Mouse (Mus musculus) forebrain, embryonic 12.5 days (tissue): ENCODE results near the gene Polr2g. TPM values are rescaled to one million over a fixed set of nuclear protein-coding genes. Genes with fewer than 3 reads are reported as not detected.

Source experiments
- ATAC-seq: fragments of 200-750 bp; cut with Nextera tagmentation; 2 replicates; pipeline ENCODE4 v1.8.0; 2017; ENCODE audit warnings: moderate TSS enrichment; ENCODE audit not compliant: low FRiP score
- H3K27ac ChIP-seq: fragments of 300-500 bp; sonication (generic); 2 replicates; pipeline ENCODE4 v1.5.1; 2016; ENCODE audit warnings: mild to moderate bottlenecking
- H3K27me3 ChIP-seq: fragments of 300-500 bp; sonication (generic); 2 replicates; pipeline ENCODE4 v1.6.1; 2016; ENCODE audit warnings: mild to moderate bottlenecking
- H3K36me3 ChIP-seq: fragments of 300-500 bp; sonication (generic); replicated peaks from 2 replicates; pipeline ENCODE4 v1.6.1; 2016; ENCODE audit warnings: mild to moderate bottlenecking
- H3K4me1 ChIP-seq: fragments of 300-500 bp; sonication (generic); 2 replicates; pipeline ENCODE4 v1.6.1; 2016
- H3K4me2 ChIP-seq: fragments of 300-500 bp; sonication (generic); 2 replicates; pipeline ENCODE4 v1.6.1; 2016; ENCODE audit warnings: mild to moderate bottlenecking, moderate library complexity
- H3K4me3 ChIP-seq: fragments of 300-500 bp; sonication (generic); replicated peaks from 2 replicates; pipeline ENCODE4 v1.5.1; 2016; ENCODE audit warnings: mild to moderate bottlenecking
- H3K9ac ChIP-seq: fragments of 300-500 bp; sonication (generic); 2 replicates; pipeline ENCODE4 v1.6.1; 2016; ENCODE audit warnings: mild to moderate bottlenecking
- H3K9me3 ChIP-seq: fragments of 300-500 bp; sonication (generic); 2 replicates; pipeline ENCODE4 v1.6.1; 2016
- WGBS: fragments of 180-500 bp; shearing (Covaris S2); methylation state at CpG from one replicate; pipeline ENCODE4 v1.1.7; 2016; 5-methylcytosine and 5-hydroxymethylcytosine counted together
- polyA plus RNA-seq: library from polyadenylated mRNA; unstranded; fragments of >200 nt; fragmentation: Nextera tagmentation; extraction: Ambion mirVana; gene quantifications from 2 replicates; pipeline ENCODE4 v1.2.1, GENCODE M21; 2016

Polr2g gene
- polyA plus RNA-seq, 1 experiment from 2014 or later: 161 TPM

DNA sequence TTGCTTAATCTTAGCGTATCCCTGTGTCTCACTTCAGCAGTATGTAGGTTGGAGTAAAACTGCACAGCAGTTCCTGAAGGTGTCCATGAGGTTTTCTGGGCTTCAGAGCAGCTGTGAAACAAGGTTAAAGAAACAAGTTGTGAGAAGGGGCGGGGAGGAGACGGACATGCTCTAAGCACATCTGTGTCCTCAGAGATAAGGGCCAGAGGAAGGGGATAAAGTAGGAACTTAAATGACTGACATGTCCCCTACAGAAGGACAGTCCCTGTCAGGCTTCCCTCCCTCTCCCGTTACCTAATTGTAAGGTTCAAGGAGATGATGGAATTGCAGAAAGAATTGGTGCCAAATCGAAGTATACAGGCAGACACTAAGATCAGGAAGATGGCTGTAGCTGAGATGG lies 25.4 kb downstream of the Polr2g start:
- H3K9ac ChIP-seq: no peak overlapping the region
- H3K4me2 ChIP-seq: peak overlapping the region; percentile 98
- peaks cover 44% of the 10 kb centered on the region for H3K36me3 ChIP-seq
- no peaks in the 10 kb centered on the region for H3K9me3 ChIP-seq
- 0 out of 2 replicates have a peak overlapping the region, but pooled peaks have one; percentile 77 for H3K4me3 ChIP-seq
- peak overlapping the region; percentile 19; the same call in 1 of the 2 replicates for H3K27ac ChIP-seq
- H3K4me1 ChIP-seq: peaks cover 34% of the 10 kb centered on the region
- no peak for ATAC-seq
- no peaks in the 10 kb centered on the region for H3K27me3 ChIP-seq
- 89% methylated on average over 5 of the region's 5 CpGs for WGBS

DNA sequence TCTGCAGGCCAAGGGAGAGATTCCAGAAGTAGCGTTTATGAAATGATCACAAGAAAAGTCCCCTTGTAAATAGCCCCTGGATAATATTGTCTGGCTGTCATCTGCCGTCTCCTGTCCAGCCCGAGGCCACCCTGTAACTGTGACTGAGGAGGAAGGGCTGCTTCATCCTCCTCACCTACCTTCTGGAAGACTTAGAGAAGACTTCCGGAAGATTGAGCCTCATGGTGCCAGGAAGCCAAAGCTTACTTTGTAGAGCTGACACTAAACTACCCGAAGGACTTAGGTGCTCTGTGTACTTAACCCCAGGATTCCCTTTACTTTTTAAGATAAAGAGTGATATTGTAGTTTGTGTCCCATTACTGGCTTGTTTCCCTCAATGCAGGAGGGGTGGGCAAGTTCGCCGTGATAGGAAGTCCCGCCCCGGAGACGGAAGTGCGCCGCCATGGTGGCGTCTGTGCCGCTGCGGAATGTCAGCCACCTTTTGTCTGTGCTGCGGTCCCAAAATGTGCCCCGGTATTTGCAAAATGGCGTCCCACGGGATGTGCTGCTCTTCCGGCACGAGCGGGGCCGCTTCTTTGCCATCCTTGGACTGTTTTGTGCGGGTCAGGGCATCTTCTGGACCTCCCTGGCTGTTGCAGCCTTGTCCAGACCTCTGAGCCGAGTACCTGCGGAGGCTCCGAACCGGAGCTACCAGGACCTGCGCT lies 27.7 kb downstream of the Polr2g start, which contains the start of gene Tmem223:
Gene Tmem223, plus strand, starts transcription at position 430 of the 704 bp plus-strand sequence.
- peaks cover 65% of the 10 kb centered on the region for H3K36me3 ChIP-seq
- H3K27ac ChIP-seq: peak within 1 kb of the TSS; percentile 93
- peak within 1 kb of the TSS; percentile 93 for H3K9ac ChIP-seq
- H3K4me3 ChIP-seq: peak within 1 kb of the TSS; percentile 77
- peaks cover 33% of the 10 kb centered on the region for H3K4me1 ChIP-seq
- H3K4me2 ChIP-seq: peak within 1 kb of the TSS; percentile 70
- H3K9me3 ChIP-seq: peaks cover 2% of the 10 kb centered on the region; the same call in 1 of the 2 replicates
- ATAC-seq: peak; percentile 63
- H3K27me3 ChIP-seq: no peaks in the 10 kb centered on the region
- WGBS: 19% methylated on average over 29 of the region's 29 CpGs

DNA sequence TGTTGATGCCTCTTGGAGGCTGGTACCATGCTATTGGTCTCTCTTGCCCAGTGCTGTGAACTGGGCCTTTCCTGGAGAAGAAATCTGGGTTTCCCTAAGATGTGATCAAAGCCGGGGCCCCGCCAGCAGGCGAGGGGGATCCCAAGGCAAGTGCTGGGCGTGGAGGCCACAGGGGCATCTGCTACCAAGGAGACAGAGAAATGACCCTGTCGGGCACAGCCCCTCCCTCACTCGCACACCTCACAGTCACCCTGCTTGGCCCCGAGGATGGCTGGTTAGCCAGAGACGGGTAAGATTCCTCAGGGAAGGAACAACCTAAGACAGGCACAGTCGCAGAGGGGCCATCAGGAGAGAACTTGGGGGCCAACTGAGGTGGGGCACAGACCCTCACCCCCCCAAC lies 32.8 kb downstream of the Polr2g start:
- no peak overlapping the region for H3K9ac ChIP-seq
- H3K27ac ChIP-seq: no peak overlapping the region
- 0 out of 2 replicates have a peak, but pooled peaks cover 1% of the 10 kb centered on the region for H3K4me1 ChIP-seq
- H3K4me2 ChIP-seq: no peak overlapping the region
- WGBS: over 99% methylated on average over 9 of the region's 9 CpGs
- peaks cover 7% of the 10 kb centered on the region; the same call in 1 of the 2 replicates for H3K9me3 ChIP-seq
- ATAC-seq: no peak
- no peaks in the 10 kb centered on the region for H3K27me3 ChIP-seq
- no peak overlapping the region for H3K4me3 ChIP-seq
- H3K36me3 ChIP-seq: peaks cover 82% of the 10 kb centered on the region

DNA sequence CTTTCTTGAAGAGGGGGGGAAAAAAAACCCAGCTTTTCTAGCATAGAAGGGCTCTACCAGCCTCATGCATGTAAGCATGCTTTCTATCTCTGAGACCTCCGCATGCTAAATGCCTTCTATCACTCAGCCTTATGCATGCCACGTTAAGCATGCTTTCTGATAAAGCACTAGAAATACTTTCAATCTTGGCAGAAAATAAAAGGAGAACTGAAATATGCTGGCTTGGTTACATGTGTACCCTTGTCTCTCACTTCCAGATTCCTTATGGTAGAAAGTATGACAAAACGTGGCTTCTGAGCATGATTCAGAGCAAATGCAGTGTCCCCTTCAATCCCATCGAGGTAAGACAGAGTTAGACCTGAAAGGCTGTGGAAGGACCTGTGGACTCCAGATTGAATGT lies 35.1 kb downstream of the Polr2g start:
- peaks cover 7% of the 10 kb centered on the region; the same call in 1 of the 2 replicates for H3K9me3 ChIP-seq
- peaks cover 62% of the 10 kb centered on the region for H3K36me3 ChIP-seq
- peaks cover 8% of the 10 kb centered on the region for H3K4me1 ChIP-seq
- H3K27ac ChIP-seq: no peak overlapping the region
- WGBS: 91% methylated on average over 4 of the region's 4 CpGs
- no peak overlapping the region for H3K4me3 ChIP-seq
- H3K27me3 ChIP-seq: no peaks in the 10 kb centered on the region
- no peak overlapping the region for H3K4me2 ChIP-seq
- no peak for ATAC-seq
- no peak overlapping the region for H3K9ac ChIP-seq

DNA sequence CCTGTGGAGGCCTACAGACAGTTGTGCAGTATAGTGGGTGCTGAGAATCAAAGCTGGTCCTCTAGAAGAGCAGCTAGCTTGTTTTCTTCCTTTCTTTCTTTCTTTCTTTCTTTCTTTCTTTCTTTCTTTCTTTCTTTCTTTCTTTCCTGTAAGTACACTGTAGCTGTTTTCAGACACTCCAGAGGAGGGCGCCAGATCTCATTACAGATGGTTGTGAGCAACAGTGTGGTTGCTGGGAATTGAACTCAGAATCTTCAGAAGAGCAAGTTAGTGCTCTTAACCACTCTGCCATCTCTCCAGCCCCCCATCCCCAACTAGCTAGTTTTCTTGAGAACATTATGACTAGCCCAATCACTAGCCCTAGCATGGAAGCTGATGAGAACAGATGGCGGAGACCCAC lies 37.6 kb downstream of the Polr2g start:
- H3K9ac ChIP-seq: no peak overlapping the region
- no peaks in the 10 kb centered on the region for H3K27me3 ChIP-seq
- peaks cover 23% of the 10 kb centered on the region for H3K4me1 ChIP-seq
- WGBS: 95% methylated on average over 2 of the region's 2 CpGs
- no peak overlapping the region for H3K4me2 ChIP-seq
- H3K27ac ChIP-seq: no peak overlapping the region
- peaks cover 37% of the 10 kb centered on the region for H3K36me3 ChIP-seq
- no peak overlapping the region for H3K4me3 ChIP-seq
- no peak for ATAC-seq
- peaks cover 6% of the 10 kb centered on the region; the same call in 1 of the 2 replicates for H3K9me3 ChIP-seq

DNA sequence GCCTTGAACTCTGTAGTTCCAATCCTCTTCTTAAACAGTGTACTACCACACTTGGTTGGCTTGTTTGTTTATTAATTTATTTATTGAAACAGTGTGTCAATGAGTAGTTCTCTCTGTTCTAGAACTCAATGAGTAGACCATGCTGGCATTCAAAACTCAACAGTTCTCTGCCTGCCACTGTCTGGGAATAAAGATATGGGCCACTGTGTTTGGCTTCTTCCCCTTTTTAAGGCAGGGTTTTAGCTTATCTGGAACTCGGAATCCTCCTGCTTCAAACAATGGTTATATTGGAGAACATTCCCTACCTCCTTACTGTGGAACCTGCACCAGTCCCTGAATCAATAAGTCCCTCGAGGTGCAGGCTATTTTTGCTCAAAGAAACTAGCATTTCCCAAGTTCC lies 39.5 kb downstream of the Polr2g start:
- H3K4me3 ChIP-seq: no peak overlapping the region
- no peak overlapping the region for H3K9ac ChIP-seq
- no peak overlapping the region for H3K4me2 ChIP-seq
- WGBS: 93% methylated on average over 2 of the region's 2 CpGs
- H3K27me3 ChIP-seq: no peaks in the 10 kb centered on the region
- peaks cover 25% of the 10 kb centered on the region for H3K4me1 ChIP-seq
- no peak overlapping the region for H3K27ac ChIP-seq
- ATAC-seq: no peak
- H3K36me3 ChIP-seq: peaks cover 33% of the 10 kb centered on the region
- no peaks in the 10 kb centered on the region for H3K9me3 ChIP-seq

DNA sequence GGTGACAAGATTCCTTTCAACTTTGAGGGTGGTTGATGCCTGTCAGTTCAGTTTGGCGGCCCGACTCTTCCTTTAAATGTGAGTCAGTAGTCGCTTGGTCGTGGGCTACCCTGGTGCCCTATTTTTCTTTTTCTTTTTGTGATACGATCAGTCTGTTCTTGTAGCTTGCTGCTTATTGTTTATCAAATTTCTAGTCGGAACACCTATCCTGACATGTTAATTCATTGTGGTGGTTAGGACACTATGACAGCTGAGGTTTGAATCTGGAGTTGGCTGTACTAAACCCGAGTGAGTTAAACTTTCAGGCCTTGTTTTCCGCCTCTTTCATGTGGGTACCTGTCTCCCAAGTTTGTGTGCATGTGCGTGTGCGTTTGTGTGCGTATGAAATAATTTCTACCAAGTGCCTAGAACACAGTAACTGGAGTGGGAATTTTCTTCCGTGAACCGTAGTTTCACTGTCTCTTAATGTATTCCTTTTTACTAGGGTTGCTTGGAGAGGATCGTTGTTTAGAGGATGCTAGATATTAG lies 40.8 kb downstream of the Polr2g start:
- H3K36me3 ChIP-seq: peaks cover 22% of the 10 kb centered on the region
- peak overlapping the region; percentile 96 for H3K9ac ChIP-seq
- ATAC-seq: no peak

DNA sequence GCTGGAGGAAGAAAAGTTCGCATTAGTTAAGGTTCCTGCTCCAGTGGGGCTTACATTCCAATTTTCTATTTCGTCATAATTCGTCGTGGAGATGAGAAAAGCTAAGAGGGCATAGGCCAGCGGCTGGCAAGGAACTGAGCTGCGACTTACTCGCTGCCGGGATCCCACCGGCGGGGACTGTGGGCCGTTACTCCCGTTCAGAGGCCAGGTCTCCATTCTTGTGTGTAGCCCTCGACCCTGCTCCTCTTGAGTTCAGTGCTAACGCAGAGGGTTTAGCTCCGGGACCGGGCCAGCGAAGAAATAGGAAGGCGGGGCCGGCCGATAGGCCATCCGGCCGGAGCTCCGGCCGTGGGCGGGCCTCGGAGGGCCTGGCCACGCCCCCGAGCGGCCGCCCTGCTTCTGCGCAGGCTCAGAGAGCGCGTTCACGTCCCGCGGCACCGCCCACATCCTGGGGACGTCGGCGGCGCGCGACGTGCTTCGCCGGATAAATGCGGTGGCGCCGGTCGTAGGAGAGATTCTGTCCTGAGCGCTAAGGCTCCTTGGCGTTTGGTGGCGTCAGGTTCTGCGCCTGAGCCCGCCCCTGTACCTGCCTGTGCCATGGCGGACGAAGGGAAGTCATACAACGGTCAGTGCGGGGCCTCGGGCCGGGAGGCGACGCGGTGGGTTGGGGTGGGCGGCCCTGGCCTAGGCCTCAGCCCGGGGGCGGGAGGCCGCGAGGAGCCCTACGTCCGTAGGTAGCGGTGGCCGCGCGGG lies 41.6 kb downstream of the Polr2g start, which contains the start of gene Nxf1:
Gene Nxf1, plus strand, starts transcription at position 439 of the 753 bp plus-strand sequence.
- H3K36me3 ChIP-seq: peaks cover 25% of the 10 kb centered on the region
- H3K27ac ChIP-seq: peak within 1 kb of the TSS; percentile 88
- peak within 1 kb of the TSS; percentile 96 for H3K9ac ChIP-seq
- WGBS: under 1% methylated on average over 72 of the region's 75 CpGs
- no peaks in the 10 kb centered on the region for H3K9me3 ChIP-seq
- peaks cover 25% of the 10 kb centered on the region for H3K4me1 ChIP-seq
- ATAC-seq: peak; percentile 96
- H3K4me3 ChIP-seq: peak within 1 kb of the TSS; percentile 83
- peak within 1 kb of the TSS; percentile 68 for H3K4me2 ChIP-seq
- no peaks in the 10 kb centered on the region for H3K27me3 ChIP-seq

More for the DNA sequence above, 40.8 kb downstream of the Polr2g start:
- no peaks in the 10 kb centered on the region for H3K9me3 ChIP-seq
- H3K4me2 ChIP-seq: peak overlapping the region; percentile 68
- WGBS: 8% methylated on average over 14 of the region's 14 CpGs
- peak overlapping the region; percentile 83 for H3K4me3 ChIP-seq
- H3K27me3 ChIP-seq: no peaks in the 10 kb centered on the region
- H3K4me1 ChIP-seq: peaks cover 25% of the 10 kb centered on the region
- peak overlapping the region; percentile 88 for H3K27ac ChIP-seq

DNA sequence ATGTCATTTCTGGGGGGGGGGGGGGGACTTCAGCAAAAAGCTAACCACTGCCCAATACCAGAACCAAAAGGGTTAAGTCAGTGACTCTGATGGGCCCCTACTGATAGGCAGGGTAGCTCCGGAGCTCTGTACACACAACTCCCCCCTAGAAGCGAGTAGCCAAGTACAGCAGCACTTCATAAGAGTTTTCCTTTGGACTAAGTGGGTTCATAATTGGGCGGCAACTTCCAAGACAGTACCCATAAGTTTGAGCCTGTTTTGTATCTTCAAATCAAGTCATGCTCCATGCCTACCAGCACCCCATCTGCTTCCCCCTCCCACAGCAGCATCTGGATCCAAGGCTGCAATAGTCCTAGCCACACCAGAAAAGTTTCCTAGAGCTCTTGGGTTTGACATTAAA lies 42.7 kb downstream of the Polr2g start:
- Histone ChIP-seq H3K9ac (no peak overlapping the region), H3K9me3 (no peaks in the 10 kb centered on the region), H3K4me2 (peak overlapping the region; percentile 68; the same call in 1 of the 2 replicates), H3K27ac (no peak overlapping the region), H3K4me3 (no peak overlapping the region), H3K36me3 (peaks cover 35% of the 10 kb centered on the region), H3K4me1 (peaks cover 25% of the 10 kb centered on the region), H3K27me3 (no peaks in the 10 kb centered on the region)
- 85% methylated on average over 3 of the region's 3 CpGs for WGBS
- no peak for ATAC-seq

DNA sequence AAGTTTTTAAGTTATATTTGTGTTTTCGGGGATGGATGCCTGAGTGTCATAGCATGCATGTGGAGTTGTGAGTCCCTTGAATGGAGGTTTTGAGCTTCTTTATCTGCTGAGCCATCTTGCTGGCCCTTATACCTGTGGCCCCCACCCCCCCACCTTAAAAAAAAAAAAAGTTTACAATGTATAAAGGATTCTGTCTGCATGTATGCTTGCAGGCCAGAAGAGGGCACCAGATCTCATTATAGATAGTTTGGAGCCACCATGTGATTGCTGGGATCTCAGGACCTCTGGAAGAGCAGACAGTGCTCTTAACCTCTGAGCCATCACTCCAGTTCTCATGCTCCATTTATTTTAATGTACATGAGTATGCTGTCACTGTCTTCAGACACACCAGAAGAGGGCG lies 51.0 kb downstream of the Polr2g start:
- Histone ChIP-seq H3K4me1 (peaks cover 10% of the 10 kb centered on the region), H3K27ac (no peak overlapping the region), H3K9me3 (no peaks in the 10 kb centered on the region), H3K27me3 (no peaks in the 10 kb centered on the region), H3K4me3 (no peak overlapping the region), H3K36me3 (peaks cover 95% of the 10 kb centered on the region), H3K9ac (no peak overlapping the region), H3K4me2 (no peak overlapping the region)
- ATAC-seq: no peak
- 63% methylated on average over 2 of the region's 2 CpGs for WGBS

DNA sequence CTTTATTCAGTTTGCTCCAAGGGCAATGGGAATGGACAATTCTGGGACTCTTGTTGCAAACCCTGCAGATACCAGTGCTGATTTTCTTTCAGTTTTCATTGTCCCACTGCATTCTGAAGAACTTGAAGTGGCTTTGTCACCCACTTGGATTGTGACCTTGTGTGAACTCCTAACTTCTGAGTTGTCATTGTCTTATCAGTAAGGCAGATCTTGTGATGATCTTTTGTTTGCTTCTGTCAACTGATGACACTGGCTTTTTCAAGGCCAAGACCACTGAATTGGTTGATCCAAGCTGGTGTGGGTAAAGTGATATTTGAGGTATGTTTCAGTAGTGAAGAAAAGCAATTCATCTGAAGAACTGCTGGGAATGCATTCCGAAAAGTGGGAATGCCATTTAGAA lies 53.0 kb downstream of the Polr2g start:
- Histone ChIP-seq H3K9ac (no peak overlapping the region), H3K4me3 (no peak overlapping the region), H3K9me3 (no peaks in the 10 kb centered on the region), H3K4me1 (peaks cover 21% of the 10 kb centered on the region), H3K4me2 (no peak overlapping the region), H3K27ac (no peak overlapping the region), H3K27me3 (no peaks in the 10 kb centered on the region), H3K36me3 (peaks cover 81% of the 10 kb centered on the region)
- WGBS: 100% methylated on average over 1 of the region's 1 CpGs
- no peak for ATAC-seq
